Mouse (Mus musculus) heart, adult 18-20 months (tissue): Measurements from ENCODE around the gene Gsdma2. TPM values are rescaled to one million over a fixed set of nuclear protein-coding genes. Genes with fewer than 3 reads are reported as not detected.

Experiments
- DNase-seq, 2 experiments: peaks; one replicate each; pipeline ENCODE4 v3.0.0; 2021 to 2022; ENCODE audit warnings: mixed read lengths in 1 of 2
- total RNA-seq, 2 experiments: library from RNA; stranded (reverse); gene quantifications; 2 replicates each; pipeline ENCODE4 v1.2.3; 2021

Gene Gsdma2
- total RNA-seq, 2 experiments from 2014 or later = not detected

DNA sequence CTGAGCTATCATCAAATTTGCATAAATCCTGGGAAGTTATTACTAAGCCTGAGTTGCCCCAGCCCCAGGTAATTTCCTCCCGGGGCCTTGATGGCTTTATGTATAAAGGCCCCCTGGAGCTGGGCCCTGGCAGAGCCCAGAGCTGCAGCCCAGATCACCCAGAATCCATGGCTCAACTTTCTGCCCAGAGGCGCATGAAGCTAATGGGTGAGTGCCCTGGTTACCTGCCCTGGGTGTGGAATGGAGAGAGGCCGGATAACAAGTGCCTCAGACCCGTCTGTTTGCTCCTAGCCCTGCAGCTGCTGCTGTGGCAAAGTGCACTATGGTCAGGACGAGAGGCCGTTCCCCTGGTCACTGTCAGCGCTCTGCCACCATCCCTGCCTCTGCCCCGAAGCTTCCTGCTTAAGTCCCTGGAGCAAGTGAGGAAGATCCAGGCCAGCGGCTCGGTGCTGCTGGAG, 54.7 kb downstream of the Gsdma2 start, which contains the start of gene Csf3:
TSS of gene Csf3 (plus strand) at position 51 of the 458 bp plus-strand sequence.
- no peak for DNase-seq

DNA sequence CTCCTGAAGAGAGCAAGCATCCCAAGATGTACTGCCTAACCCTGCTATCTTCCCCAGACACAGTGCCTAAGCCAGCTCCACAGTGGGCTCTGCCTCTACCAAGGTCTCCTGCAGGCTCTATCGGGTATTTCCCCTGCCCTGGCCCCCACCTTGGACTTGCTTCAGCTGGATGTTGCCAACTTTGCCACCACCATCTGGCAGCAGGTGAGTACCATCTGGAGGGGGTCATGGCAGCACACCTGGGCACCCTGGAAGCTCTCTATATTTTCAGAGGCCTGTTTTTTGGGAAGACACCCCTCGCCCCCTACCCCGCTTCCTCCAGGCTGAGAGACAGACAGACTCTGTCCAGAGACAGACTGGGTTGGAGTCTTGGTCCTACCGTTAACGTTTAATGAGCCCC, 55.8 kb downstream of the Gsdma2 start:
- DNase-seq = no peak

DNA sequence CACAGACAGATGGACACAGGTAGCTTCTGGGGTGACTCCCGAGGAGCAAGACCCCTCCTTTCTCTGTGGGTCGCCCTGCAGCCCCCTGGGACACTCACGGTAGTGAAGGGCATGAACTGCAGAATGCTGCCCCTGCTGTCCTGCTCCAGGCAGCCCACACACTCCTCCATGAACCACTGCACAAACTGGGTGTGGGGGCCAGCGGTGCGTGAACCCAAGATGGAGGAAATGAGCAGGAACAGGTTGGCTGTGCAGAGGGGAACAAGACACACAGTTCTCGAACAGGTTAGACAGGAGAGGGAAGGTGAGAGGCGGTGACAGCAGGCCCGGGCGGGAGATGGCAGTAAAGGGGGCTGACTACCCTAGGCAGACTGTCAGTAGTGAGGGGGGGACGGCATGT, 58.5 kb downstream of the Gsdma2 start:
- DNase-seq = no peak

Other genes with a start within 250 kb of the Gsdma2 start
- gene Pgap3, start 246.3 kb upstream of the Gsdma2 start, total RNA-seq = 1 to 10 TPM; 8.1 to 9.1 TPM
- 1 to 10 TPM; 5.6 to 5.9 TPM for gene Erbb2, start 234.3 kb upstream of the Gsdma2 start, total RNA-seq
- 10 to 100 TPM; 63.9 to 65.9 TPM for gene Mien1, start 207.8 kb upstream of the Gsdma2 start, total RNA-seq
- gene Grb7, start 200.4 kb upstream of the Gsdma2 start, total RNA-seq = under 1 TPM; 0.21 to 0.30 TPM
- 1 to 10 TPM in 1 of 2 experiments, under 1 TPM in 1; 0.89 to 5.0 TPM for gene Ikzf3, start 100.7 kb upstream of the Gsdma2 start, total RNA-seq
- not detected for gene Zpbp2, start 95.7 kb upstream of the Gsdma2 start, total RNA-seq
- 10 to 100 TPM; 42.6 to 47.5 TPM for gene Ormdl3, start 59.4 kb upstream of the Gsdma2 start, total RNA-seq
- not detected for gene Lrrc3c, start 48.5 kb upstream of the Gsdma2 start, total RNA-seq
- 10 to 100 TPM in 1 of 2 experiments, 1 to 10 TPM in 1; 6.6 to 10.4 TPM for gene Gm12355, start 21.1 kb upstream of the Gsdma2 start, total RNA-seq
- 1 to 10 TPM; 3.0 to 3.1 TPM for gene Gsdma3, start 20.4 kb upstream of the Gsdma2 start, total RNA-seq
- under 1 TPM; 0.10 TPM for gene Gsdma, start 17.6 kb downstream of the Gsdma2 start, total RNA-seq
- 100 to 1,000 TPM in 1 of 2 experiments, 10 to 100 TPM in 1; 99.2 to 107 TPM for gene Psmd3, start 35.8 kb downstream of the Gsdma2 start, total RNA-seq
- not detected for gene Csf3, start 54.5 kb downstream of the Gsdma2 start, total RNA-seq
- gene Med24, start 82.7 kb downstream of the Gsdma2 start, total RNA-seq = 10 to 100 TPM; 42.0 to 44.2 TPM
- 100 to 1,000 TPM in 1 of 2 experiments, 10 to 100 TPM in 1; 99.7 to 103 TPM for gene Thra, start 93.9 kb downstream of the Gsdma2 start, total RNA-seq
- gene Nr1d1, start 128.6 kb downstream of the Gsdma2 start, total RNA-seq = 10 to 100 TPM; 54.2 to 67.6 TPM
- gene Msl1, start 148.8 kb downstream of the Gsdma2 start, total RNA-seq = 10 to 100 TPM; 71.7 to 73.3 TPM
- 10 to 100 TPM; 17.2 to 19.3 TPM for gene Casc3, start 158.1 kb downstream of the Gsdma2 start, total RNA-seq
- under 1 TPM; 0.72 to 0.82 TPM for gene Rapgefl1, start 190.0 kb downstream of the Gsdma2 start, total RNA-seq
- 10 to 100 TPM in 1 of 2 experiments, 1 to 10 TPM in 1; 7.3 to 10.1 TPM for gene Wipf2, start 216.9 kb downstream of the Gsdma2 start, total RNA-seq